Mouse (Mus musculus): ENCODE results near the gene Ubap2.

The Ubap2 gene

DNA sequence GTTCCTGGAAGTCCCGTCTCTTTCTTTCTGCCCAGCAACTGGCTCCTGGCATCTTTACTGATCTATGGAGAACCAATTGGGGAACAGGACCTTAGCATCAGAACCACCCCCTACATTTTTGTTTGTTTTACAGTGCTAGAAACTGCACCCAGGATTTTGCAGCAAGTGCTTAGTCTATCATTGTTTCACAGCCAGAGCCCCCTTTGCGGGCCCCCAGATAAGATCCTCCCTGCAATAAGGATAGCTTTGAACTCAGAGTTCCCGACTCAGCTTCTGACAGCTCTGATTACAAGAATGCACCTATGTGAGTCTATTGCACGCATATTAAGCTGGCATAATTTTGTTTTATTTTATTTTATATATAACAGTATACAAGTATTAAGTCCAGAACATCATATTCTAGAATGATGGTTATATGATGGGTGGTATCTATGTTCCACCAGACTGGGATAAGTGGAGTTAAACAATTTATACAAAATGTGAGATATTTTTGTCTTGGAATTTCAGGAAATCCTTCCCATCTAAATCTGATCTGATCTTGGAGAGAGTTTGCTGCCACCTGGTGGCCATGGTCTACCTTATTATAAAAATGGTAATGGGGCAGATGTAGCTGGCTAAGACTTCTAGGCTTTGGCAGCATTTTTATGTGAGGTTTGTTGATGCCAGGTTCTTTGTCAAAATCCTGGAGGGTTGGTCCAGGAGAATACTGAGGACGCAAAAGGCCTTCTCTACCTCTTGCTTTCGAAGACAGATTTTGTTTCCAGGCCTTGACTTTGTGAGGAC is 109.1 kb downstream of the Ubap2 start:
- peak; percentile 80 to 85 for DNase-seq (ENCODE audit: low spot score in 2 of 2)

DNA sequence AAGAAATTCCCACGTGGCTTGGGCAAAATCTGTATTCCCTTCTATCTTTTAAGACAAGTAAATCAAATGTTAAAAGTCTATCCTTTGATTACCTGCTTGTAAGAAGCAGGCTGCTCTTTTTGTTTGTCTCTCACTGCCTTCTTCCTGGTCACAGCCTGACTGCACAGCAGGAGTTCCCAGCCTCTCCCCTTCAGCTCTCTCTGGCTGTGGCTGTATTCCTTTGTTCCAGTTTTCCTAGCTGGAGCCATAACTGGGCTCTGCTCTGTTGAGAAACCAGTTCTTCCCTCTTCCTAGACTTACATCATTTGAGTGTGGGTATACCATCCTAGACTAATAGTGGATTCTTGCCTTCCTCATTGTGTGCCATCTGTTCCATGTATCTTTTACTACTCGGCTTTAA is 110.0 kb downstream of the Ubap2 start:
- no peak for DNase-seq (ENCODE audit: low spot score in 2 of 2)

DNA sequence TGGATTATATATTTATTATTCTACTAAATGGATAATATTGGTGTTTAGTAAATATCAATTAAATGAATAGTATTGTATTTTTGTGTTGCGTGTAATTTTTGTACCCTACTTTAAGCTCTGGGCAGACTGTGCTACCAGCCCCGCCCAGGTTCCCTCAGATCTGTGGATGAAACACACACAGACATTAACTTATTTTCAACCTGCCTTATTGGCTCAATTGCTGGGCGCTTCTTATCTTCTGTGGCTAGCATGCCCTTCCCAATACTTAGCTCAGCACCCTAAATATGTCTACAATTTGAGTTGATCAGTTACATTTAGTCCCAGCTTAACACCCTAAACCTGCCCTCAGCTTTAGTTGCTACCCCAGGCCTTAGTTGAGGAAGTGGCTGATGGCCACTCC is 113.7 kb downstream of the Ubap2 start:
- no peak for DNase-seq (ENCODE audit: low spot score in 2 of 2)

DNA sequence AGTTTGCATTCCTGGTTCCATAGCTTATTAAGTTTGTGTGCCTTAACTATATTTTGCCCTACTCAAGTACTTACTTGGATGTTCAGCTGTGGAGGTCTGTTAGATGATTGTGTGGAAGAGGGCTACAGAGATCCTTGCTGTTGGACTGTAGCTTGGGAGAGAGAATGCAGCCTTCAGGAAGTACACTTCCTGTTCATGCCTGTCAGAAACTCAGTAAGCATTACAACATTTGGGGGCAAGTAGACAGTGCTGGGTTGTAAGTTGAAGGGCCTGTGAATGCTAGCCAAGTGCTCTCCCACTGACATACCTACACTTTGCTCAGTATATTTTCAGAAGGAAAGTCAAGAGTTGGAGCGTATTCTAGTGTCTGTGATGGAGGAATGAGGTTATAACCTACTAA is 116.7 kb downstream of the Ubap2 start:
- no peak for DNase-seq (ENCODE audit: low spot score in 2 of 2)

DNA sequence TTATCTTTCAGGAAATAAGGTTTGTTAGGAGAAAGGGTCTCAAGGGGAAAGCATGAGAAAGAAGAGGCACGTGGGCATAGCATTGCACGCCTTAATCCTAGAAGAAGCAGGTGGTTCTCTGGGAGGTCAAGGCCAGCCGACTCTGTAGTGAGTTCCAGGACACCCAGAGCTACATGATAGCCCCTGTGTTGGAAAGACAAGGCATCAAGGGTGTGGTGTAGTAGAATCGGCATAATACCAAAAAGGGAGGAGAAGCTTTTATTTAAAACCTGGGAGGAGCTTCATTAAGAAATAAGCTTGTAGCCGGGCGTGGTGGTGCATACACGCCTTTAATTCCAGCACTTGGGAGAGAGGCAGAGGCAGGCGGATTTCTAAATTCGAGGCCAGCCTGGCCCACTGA is 118.0 kb downstream of the Ubap2 start:
- DNase-seq (ENCODE audit: low spot score in 2 of 2): no peak

DNA sequence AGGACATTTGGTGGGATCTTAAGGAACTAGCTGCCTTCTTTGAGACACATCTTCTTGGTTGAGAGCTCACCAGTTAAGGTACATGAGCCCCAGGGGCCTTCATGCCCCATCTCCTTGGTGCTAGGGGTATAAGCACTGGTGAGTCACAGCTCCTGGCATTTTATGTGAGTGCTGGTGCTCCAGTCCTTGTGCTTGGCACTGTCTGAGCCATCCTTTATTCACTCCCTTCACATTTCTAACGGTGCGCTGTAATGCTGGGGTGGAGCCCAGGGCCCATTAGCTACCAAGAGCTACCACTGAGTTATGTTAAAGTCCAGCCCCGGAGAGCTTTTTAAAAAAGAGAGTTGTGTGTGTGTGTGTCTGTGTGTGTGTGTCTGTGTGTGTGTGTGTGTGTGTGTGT is 121.8 kb downstream of the Ubap2 start:
- no peak for DNase-seq (ENCODE audit: low spot score in 2 of 2)

DNA sequence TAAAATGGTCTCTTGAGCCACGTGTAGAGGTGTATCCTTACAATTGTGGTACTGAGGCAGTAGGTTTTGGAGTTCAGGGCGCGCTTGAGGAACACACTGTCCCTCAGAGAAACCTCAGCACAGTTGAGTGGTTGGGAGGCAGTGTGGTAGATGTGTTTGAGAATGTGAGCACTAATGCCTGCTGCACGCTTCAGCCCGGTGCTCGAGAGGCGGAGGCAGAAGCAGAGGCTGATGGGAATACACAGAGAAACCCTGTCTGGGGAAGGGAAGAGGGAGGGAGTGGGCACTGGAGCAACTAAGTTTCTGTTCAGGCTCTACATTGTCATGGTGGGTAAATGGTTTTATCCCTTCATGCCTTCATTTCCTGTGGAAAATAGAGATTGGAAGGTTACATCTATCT is 123.8 kb downstream of the Ubap2 start:
- no peak for DNase-seq (ENCODE audit: low spot score in 2 of 2)

DNA sequence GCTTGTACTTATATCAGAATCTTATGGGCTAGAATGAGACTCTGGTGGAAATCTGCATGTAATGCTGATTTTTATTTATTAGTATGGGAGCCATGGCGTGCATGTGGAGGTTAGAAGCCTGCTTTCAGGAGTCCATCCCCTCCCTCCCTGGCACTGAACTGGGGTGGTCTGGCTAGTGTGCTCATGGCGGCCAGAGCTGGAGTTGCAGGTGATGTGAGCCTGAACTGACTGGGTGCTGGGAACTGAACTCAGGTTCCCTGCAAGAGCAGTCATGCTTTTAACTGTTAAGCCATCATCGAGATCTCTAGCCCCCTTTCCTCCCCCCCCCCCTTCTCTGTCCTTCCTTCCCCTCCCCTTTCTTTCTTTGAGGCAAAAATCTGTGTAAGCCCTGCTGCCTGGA is 125.1 kb downstream of the Ubap2 start:
- no peak for DNase-seq (ENCODE audit: low spot score in 2 of 2)

Measured in frontal cortex, postnatal 36 days (tissue).